Mouse (Mus musculus) right cerebral cortex, postnatal 14 days (tissue): ENCODE measurements around the gene Gnaq.
"Not testable (repeated sequence)": the region's sequence is repeated elsewhere in the genome, so short reads cannot be mapped to it uniquely, and the experiment has no call there.

Experiments used
- DNase-seq: peaks from one replicate; pipeline ENCODE4 v3.0.0; 2022

The Gnaq gene

DNA sequence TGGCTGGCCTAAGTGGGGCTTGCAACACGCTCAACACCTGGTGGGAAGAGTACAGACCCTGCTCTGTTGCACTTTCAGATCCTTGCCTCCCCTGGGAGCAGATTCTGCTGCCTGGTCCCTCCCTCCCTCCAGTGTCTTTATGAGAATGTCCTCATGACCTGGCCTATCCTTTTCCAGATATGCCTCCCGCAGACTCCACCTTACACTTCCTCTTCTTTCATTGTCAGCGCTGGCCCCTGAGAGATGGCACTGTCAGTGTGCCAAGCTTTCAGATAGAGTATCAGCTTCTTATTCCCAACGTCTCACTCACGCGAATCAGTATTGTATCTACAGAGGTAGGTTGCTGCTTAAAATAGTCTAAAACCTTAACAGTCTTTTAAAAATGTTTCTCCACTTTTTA is 129.0 kb downstream of the Gnaq start:
- DNase-seq = no peak

DNA sequence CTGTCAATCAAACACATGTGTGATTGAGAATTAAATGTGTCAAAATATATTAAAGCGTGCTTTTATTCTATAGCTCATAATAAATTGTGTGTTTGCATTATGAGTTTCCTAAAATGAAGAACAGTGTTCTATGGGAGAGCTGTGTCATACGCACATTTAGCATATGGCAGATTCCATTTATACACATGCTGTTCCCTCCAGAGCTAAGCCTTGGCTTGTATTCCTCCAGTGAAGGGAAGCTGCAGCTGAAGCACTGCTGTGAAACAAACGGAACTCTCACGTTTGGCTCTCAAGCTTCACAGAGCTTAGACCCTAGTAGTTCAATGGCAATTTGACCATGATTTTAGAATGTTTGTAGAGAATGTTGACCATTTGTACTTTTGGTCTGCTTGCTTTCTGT is 129.7 kb downstream of the Gnaq start:
- no peak for DNase-seq

DNA sequence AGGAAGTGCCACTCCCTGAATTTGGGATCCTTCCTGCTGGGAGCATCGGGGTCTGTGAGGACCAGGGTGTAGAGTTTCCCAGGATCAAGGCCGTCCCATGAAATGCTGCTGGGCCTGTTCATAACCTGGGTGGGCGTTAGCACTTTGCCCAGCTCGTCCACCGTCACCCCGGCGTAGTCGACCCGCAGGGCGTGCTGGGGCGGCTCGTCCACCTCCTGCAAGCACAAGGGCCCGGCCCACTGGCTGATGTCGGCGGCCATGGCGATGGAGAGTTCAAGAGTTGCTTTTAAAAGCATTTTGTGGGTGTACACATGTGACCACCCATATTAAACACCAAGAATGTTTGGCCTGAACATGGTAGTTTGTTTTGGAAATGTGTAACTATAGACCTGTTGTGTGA is 134.7 kb downstream of the Gnaq start:
- DNase-seq = not testable (repeated sequence)

DNA sequence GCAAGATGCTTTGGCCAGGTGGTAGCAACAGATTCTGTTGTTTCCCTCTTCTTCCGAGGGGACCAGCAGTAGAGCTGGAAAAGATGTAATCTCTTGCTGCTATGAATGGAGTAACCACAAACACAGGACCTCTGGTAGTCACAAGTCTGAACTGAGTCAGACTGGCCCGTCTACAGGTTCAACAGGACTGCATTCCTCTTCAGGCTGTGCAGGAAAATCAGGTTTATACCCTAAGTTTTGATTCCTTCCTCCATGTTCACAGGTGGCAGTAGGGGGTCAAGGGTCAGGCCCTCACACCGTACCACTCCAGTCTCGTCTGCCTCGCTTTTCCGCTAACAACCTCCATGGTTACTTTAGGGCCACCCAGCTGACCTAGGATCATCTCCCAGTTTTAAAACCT is 137.6 kb downstream of the Gnaq start:
- DNase-seq = no peak

DNA sequence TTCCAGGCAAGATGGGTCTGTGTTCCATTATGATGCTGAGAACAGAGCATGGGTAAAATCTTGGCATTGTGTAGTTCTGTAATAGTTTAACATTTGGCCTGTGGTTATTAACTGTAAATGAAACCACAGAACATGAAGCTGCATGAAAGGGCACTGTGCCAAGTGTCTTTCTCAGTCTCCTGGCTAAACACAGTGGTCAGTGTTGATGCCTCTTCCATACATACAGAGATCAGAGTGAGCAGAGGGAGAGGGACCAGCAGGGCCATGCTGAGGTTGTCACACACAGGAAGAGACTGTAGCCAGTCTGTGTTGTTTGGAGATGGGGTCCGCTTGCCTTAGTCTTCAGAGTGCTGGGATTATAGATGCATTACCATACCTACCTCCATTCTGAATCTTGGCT is 138.4 kb downstream of the Gnaq start:
- no peak for DNase-seq

DNA sequence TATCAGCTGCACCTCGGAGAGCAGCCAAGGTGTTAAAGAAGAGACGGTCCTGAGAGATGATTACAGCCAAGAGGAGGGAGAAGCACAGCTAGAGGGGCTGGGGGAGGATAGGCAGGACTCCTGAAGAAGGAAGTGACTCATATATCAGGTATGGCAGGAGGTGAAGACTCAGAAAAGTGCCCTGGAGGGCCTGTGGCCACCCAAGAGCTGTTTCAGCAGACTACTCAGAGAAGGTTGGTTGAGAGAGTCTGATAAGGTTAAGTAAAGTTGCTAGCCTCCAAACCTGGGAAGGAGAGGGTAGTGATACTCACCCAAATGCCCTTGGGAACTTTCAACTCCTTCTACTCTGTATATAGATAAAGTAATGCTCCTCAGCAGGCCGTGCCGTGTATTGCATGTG is 140.4 kb downstream of the Gnaq start:
- no peak for DNase-seq

DNA sequence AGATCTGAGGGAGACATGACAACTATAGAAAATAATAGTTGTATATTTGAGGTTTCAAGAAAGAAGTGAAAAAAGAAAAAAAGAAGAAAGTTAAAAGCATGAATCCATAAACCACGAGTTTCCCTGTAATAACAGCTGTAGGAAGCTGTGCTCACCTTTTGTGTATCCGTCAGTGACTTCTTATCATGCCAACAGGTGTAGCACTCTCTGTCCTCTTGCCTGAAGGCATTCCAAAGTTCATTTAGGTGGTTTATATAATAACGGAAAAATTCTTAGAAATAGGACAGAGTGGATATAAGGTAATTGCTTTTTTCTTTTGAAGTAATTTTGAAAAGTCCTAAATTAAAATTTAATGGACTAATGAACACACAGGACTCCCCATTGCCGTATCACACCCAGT is 147.6 kb downstream of the Gnaq start:
- no peak for DNase-seq

DNA sequence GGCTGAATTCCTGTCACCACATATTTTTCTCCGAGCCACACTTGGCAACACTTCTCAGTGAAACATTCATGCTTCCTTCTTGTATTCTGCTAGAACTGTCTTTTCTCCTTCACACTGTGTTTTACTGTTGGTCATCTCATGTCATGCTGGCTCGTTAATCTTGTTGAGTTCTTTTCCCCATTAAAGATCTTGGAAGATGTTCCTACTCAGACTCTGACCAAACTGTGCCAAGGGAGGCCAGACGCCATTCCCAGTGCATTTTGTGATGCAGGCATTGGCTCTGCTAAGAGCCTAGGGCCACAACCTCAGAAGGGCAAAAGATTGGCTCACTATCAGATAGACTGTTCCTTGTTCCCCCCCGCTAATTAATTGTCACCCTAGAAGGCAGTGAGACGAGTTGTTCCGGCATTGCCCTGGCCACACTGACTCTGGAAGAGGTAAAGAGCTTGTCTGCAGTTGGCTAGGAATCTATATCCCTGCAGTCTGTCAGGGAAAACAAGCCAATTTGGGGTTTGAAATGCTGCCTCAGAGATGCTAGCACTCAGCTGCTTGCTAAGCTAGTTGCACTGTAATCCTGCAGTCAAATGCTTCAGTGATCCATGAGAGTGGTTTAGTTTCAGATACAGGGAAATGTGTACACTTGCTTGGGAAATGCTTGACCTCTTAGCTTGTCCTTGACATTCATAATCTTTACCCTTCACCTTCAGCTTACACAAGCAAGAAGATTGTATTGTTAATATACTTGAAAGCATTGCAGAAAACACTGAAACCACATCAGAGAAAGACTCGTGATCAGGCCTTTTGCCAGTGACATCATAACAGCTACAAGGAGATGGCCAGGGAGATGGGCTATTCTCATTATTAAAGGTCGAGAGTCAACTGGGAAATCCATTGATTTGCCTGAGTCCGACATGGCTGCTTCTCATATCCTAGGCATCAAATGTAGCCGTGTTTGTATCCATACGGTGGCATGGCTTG is 152.7 kb downstream of the Gnaq start:
- DNase-seq = no peak

DNA sequence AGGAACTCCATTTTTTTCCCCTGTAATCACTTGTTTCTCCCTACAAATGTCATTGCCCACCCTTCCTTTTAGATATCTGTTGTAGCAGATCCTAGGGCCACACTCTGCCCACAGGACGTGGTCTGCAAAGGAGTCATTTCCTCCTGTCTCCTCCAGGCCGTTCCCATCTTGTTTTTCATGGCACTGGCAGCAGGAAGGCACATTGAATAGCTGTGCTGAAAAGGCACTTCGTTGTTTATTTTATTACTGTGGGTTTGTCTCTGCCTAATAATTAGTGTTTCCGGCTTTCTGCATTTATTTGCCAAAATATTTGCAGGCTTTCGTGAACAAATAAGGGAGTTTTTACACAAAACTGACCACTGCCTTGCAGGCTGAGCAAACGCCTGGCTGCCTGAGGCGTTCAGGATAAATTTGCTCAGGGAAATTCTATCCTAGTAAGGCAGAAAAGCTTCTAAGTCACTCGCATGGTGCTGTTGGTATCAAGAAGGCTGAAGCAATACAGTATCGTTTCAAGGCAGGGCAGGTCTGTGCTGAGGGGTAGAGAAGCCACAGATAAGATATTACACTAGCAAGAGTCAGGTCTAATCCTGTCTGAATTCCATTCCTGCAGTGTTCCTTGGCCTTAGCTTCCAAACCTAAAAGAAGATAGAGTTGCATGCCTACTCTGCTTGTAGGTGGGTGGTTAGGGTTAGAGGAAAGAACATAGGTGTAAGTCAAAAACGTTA is 154.0 kb downstream of the Gnaq start:
- no peak for DNase-seq

DNA sequence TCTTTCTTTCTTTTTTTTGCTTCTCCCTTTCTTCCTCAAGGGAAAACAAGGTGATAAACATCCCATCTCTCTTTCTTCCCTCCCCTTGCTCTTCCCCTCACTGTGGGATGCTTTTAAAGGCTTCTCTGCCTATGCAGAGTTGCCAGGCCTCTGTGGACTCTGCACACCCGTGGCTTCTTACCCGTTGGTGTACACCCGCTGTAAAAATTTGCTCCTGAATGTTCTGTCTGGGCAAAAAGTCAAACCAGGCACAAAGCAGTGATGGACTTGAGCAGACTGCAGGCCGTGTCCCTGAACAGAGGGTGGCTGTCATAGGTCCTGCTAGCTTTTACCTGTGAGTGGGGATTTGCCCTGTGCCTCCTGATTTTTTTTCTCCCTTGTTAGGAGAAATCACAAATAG is 154.7 kb downstream of the Gnaq start:
- no peak for DNase-seq

DNA sequence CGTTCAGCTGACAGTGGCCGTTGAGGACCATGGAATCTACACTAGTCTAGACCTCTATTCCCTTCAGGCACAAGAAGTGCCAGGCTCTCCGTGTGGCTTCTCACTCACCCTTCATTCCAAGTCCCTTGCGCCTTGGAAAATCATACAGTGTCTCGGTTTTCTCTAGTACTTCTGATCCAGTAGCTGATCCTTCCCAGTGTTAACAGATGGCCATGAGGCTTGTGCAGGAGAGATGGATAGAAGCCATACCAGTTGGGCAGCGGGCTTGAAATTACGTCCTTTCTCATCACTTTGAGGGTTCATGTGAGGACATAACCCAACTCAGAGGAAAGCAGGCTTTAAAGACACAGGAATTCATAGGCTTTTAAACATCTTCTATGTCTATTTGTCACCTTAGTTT is 155.3 kb downstream of the Gnaq start:
- no peak for DNase-seq

DNA sequence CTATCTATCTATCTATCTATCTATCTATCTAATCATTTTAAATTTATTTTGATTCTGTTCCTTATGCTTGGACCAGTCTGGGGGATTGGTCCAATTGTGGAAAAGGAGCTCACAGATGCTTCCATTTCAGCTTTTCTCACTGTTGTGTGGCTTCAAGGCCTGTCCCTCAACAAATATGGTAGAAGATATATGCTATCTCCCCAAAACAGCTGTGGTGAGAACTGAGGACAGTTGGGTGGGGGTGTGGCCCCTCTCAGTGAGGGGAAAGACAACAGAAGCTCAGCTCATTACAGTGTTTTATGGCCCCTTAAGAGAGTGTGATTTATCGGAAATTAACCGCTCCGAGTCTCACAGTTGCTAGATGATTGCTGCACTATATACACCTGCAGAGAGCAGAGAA is 158.5 kb downstream of the Gnaq start:
- no peak for DNase-seq

DNA sequence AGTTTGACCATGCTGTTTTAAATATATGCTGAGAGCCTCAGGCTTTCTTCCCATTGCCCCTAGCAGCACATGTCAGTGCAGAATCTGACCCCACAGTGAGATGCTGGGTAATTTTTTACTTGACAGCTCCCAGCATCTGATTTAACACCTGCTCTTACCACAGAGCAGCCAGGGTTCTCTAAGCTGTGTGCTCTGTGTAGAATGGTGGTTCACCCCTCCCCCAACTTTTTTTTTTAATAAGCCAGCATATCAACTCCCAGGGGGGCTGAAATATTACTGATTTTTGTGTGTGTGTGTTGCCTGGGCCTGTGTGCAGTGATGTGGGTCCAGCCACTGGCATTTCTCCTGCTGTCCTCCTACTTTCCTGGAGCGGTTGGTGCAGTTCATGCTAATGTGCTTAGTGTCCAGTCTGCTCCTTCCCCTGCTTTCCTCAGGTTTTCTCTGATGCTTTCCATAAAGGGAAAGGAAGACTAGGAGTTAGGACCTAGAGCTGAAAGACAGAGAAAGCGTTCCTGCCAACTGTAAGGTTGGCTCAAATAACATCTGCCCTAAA is 159.5 kb downstream of the Gnaq start:
- no peak for DNase-seq

DNA sequence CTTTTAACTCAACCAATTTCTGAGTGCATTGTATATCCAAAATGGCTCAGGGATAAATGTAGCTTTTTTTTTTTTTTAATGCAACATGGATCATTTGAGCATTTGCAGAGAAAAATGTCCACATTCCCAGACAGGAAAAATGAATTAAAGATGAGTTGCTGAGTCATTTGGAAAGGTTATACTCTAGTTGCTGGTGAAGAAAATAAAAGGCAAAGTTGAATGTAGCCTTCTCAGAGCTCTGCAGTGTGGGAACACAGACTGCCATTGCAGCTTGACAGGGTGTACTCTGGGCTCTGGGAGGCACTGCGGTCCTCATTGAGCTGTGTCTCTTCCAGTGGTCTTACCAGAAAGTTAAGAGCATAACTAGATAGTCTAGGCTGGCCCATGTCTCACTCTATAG is 160.3 kb downstream of the Gnaq start:
- no peak for DNase-seq

DNA sequence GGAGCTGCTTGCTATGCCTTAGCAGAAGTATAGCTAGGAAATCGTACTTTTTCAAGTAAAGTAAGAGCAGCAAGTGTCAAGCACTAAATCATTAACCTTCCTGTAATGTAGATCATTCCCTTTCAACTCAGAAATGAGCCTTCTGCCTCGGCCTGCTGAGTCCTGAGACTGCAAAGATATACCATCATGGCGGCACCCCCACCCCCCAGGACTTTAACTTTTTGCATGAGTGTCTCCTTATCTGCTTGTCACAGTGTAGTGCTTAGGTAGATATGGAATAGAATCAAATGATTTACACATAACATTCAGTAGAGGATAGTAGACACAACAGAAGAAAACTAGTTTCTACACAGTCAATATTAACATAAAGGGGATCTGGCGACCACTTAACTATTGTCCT is 167.8 kb downstream of the Gnaq start:
- DNase-seq = no peak

DNA sequence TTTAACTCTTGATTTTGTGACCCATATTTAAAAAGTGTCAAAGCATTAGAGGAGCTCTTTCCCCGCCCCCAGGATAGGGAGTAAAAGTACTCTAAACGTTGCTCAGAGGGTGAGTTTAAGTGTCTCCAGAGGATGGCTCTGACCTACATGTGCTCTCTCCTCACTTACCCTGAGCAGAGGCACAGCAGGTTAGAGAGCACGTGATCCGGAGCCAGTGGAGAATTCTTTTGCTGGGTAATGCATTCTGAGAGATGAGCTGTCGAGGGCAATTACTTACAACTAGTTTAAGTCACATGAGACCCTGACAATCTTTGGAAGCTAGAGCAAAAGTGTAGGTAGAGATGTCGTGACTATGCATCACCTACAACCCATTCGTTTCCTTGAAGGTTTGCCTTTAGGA is 168.7 kb downstream of the Gnaq start:
- no peak for DNase-seq

DNA sequence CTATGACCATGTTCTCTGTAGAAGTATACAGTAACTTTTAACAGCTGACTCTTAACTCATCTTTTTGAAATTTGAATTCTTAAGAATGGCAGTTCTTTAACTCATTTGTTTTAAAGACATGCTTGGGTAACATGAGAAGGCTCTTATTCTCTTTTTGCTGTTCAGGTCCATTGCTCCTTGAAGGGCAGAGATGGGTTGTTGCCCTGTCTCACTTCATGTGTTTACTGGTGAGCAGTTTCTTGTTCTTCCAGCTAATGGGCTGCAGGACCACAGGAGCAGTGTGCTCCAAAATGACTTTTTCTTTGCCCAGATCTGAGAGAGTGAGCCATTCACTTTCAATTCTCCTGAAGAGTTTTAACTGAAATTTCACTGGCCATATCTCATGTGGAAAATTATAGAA is 176.4 kb downstream of the Gnaq start:
- no peak for DNase-seq

DNA sequence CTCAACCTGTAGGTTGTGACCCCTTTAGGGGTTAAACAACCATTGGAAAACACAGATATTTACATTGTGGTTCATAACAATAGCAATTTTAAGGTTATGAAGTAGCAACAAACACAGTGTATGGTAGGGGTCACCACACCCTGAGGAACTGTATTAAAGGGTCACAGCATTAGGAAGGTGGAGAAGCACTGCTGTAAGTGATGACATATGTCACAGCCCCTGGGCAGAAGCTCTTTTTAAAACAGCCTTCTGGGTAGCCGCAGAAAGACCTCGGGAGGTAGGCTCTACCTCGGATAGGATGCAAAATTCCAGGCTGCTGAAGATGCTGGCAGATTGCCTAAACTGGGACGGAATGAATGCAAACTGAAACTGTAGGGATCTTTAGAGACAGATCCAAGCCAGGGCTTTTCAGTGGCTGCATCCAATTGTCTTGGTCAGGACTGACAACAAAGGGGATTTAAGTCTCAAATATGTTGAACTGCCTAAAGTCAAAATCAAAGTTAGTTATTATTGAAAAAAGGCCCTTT is 181.7 kb downstream of the Gnaq start:
- no peak for DNase-seq

DNA sequence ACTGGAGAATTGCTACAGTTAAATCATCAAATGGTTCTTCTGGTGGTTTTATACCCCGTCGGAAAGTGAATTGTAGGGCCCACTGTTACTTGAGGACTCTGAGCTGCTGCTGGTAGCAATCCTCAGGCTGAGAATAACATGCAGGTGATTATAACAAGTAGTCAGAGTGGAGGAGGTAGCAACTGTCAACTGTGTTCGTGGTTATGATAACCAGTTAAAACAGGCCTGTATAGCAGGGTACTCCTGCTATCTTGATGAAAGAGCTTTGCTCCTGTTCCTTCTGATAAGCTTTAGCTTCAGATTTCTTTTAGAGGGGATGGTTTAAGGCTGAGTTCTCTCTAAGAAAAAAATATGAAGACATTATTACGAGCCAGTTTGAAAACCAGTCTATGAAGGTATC is 182.9 kb downstream of the Gnaq start:
- DNase-seq = no peak

DNA sequence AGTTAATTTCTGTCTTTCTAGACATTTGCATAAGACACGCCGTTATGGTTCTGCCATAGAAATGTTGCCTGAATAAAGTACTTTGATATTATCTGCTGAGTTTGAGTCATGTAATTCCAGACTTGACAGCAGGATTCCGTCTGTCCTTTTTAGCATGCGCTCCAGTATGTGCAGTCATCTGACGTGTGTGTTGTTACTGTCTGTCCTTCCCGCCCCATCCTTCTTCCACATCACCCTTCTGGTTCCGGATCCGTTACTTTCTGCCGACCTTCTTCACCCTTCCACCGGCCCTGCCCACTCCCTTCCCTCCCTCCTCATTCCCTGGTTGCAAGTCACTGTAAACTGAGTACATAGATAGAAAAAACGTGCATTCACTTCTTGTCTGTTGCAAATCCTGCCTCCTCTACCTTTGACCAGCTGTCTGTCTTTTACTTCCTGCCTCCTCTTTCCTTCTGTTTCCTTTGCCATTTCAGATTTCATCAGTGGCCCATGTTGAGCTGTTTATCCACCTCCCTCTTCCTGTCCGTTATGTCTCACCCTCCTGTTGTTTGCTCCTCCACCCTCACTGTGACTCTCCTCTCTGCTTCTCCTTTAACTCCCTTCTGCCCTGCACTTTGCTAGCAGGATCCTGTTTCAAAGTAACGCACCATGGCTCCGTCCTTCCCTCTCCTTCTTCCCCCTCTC is 185.6 kb downstream of the Gnaq start:
- no peak for DNase-seq

DNA sequence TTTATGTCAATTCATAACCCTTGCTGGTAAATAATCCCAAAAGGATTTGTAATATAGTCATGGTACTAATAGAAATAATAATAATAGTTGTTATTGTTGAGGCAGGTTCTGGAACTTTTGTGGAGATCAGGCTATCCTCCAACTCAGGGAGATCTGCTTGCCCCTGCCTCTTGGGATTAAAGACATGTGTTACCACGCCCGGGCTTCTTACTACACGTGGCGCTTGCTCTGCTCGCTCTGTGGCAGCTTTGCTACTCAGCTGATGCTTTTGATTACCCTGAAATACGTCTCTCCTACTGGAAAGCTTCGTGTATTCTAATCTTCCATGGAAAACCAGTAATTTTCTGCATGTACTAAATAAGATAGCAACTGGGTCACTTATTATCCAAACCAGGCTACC is 187.4 kb downstream of the Gnaq start:
- no peak for DNase-seq

DNA sequence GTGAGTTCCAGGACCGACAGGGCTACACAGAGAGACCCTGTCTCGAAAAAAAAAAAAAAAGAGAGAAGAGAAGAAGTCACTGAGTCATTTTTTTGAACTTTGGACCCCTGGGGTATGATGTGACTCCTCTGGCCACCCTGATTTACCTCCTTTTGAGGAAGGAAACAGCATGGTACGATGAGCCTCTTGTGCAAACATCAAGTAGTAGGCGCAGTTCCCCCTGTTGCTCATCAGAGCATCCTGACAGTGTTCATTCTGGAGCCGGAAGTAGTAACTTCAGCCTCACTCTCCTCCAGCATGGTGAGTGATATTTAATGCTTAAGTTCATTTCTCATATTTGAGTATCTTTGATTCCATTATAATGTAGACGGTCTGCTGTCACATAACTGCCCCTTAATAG is 190.4 kb downstream of the Gnaq start:
- no peak for DNase-seq

DNA sequence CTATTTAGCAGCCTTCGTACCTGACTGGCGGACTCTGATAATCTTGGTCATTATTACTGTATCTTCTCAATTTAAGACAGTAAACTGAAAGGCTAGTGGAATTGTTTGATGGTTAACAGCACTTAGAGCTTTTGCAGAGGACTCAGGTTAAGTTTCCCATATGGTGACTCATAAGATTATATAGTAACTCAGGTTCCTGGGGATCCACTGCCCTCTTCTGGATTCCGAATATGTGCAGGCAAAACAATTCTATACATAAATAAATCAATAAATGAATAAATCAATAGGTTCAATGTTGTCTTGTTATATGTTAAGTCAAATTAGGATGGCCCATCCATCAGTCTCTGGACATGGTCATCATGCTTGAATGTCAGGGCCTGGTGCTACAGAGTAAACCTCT is 191.6 kb downstream of the Gnaq start:
- no peak for DNase-seq
